Mouse (Mus musculus) cerebellum, adult 11-12 months (tissue): ENCODE results near the gene Gm43064.
"Not testable (repeated sequence)": the region's sequence is repeated elsewhere in the genome, so short reads cannot be mapped to it uniquely, and the experiment has no call there.

Experiments
- DNase-seq: peaks from one replicate; pipeline ENCODE4 v3.0.0; 2022

Gm43064 gene

DNA sequence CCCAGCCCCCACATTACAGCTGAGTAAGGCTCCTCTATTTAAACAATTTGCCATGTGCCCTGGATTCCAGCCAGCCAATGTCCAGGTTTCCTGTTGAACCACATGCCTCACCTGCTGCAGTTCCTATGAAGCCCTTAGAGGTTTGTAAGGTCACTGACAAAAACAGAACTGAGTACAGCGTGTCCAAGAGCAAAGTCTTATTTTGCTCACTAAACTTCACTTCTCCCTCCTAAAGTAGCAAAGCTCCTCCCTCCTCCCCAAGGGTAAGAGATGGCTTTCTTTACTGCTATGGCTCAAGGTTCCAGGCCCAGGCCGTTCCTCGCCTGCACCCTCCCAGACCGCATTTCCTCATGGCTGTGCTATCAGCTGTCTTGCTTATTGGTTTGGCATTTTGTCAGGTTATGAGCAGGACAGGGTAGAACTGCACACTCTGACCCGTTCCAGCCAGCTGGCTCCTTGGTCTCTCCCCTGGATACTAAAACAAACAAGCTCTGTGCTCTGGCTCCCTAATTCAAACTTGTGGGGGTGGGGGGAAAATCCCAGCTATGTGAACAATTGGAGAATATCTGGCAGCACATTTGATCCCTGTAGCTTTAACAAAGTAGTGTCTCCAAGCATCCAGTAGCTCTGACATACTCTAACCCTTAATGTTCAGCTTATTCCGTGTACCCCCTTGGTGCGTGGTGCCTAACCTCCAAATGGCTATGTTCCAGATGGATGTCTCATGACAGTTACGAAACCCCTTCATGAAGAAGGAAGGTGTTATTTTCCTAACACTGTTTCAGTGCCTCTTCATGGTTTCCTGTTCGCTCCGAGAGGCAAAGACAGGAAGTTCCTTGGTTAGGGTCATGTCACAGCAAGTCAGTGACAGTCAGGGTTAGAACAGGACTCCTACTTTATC, 7.5 kb upstream of the Gm43064 start:
- DNase-seq, result peak; percentile 86

GRCm38 (mm10) chr3:103802861-103803260, 6.5 kb upstream of the Gm43064 start:
- DNase-seq, result no peak

GRCm38 (mm10) chr3:103805671-103806070, 3.7 kb upstream of the Gm43064 start:
- no peak for DNase-seq

GRCm38 (mm10) chr3:103809799-103810150, 402 bp downstream of the Gm43064 start:
- no peak for DNase-seq

DNA sequence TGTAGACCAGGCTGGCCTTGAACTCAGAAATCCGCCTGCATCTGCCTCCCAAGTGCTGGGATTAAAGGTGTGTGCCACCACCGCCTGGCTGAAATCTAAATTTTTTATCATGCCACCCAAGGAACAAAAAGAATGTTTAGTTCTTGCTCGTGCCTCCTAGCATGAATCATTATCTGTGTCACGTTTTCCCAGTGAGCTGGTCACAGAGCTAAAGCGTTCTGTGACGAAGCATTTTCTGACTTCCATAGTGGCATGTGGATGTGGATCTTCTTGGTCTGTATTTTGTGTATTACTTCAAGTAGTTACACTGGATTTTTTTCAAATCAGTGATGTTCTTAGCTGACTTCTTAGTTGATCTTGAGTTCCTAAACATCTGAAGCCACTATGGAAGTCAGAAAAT, 1.6 kb downstream of the Gm43064 start:
- DNase-seq, result no peak

DNA sequence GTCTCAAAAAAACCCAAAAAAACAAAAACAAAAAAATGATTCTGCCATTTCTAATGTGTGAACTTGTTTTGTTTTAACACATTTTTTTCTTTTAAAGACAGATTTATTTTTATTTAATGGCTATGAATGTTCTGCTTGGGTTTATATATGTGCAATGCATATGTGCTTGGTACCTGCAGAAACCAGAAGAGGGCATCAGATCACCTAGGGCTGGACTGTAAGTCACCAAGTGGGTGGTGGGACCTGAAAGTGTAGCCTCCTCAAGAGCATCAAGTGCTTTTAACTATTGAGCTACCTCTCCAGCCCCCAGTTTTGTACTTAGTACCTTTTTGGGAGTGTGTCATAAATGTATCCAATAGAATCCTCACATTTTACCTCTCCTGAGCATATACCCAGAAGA, 18.2 kb downstream of the Gm43064 start:
- DNase-seq, result no peak

GRCm38 (mm10) chr3:103829036-103829435, 19.7 kb downstream of the Gm43064 start:
- no peak for DNase-seq

DNA sequence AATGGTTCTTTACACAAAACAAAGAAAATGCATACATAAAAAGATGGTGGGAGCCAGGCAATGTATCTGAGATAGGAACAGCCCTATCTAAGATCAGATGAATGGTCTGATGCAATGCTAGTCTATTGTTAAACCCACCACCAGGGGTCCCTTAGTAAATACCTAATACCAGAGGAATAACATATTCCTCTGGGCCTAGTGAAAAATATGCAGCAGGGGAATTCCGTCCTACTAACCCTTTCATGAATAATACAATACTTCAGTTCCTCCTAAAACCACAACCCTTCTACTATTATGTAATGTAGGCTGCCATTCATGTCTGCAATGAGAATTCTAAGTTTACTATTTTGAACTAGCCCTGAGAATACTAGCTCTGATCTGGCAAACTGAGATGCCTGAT, 21.3 kb downstream of the Gm43064 start:
- DNase-seq, result not testable (repeated sequence)

DNA sequence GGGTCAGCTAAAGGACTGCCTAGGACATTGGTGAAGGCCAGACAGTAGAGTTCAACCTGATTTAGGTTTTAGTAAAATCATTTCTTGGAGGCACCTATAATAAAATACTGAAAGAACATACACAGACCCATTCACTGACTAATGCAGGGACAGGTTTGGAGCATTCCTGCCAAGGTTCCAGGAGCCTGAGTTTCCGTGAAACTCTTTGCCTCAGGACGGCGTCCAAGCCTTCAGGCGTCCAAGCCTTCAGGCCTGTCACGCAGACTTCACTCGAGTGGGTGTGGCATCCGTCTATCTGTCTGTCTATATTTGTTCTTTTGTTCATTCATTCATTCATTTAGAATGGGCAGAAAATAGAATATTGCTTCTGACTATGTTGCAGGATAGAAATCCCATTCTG, 21.8 kb downstream of the Gm43064 start:
- no peak for DNase-seq

DNA sequence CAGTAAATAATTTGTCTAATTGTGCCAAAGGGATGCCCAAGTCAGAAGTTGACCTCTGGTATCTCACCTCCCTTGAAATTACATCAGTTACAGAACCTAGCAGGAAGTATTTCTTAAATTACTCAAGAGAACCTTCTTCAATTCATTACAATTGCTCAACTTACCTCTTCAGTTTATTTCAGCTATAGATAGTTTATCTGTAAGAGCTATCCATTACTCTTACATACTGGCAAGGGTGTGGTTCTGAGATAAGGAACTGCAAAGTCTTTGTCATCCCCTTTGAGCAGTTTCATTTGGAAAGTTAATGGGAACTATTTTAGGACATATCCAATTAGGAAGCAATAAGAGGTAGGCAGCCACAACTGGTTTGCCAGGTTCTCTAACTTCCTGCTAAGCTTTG, 23.1 kb downstream of the Gm43064 start, which contains the start of gene Bcl2l15:
Bcl2l15 (plus strand) TSS at position 176 of the 400 bp plus-strand sequence.
- no peak for DNase-seq

DNA sequence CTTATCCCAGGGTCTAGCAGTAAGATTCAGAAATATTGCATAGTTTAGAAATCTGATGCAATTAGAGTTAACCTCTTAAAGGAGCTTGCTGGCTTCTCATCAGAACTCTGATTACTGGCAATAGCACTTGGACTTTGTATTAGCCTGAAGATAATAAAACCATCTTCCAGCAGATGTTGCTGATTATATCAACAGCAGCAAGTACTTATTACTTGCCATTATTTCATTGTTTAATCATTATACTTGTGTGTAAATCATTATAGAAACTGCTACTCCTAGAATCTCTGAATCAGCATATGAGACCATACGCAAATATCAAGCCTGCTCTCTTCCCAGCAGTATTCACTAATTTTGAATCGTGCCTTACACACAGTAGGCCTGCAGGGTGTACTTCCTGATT, 24.6 kb downstream of the Gm43064 start:
- no peak for DNase-seq

- DNase-seq, result no peak
Measured at GRCm38 (mm10) chr3:103835272-103835950, 26.0 kb downstream of the Gm43064 start.

- DNase-seq, result peak; percentile 74
Measured at GRCm38 (mm10) chr3:103835951-103836310, 26.6 kb downstream of the Gm43064 start.

DNA sequence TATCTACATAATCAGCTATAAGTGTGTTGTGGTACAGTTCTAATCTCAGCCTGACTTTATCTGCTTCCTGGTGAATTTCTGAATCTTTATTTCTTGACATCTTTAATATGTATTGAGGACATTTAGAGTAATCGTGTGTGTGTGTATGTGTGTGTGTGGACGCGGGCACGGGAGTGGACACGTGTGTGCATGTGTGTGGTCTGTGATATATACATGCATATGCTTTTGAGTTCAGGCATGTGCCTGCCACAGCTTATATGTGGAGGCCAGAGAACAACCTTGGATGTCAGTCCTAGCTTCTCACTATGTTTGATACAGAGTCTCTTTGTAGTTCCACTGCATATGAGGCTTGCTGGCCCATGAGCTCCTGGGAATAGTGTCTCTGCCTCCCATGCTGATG, 27.1 kb downstream of the Gm43064 start:
- no peak for DNase-seq

- no peak for DNase-seq
Measured at GRCm38 (mm10) chr3:103839711-103840110, 30.3 kb downstream of the Gm43064 start.

GRCm38 (mm10) chr3:103840195-103840594, 30.8 kb downstream of the Gm43064 start:
- DNase-seq, result not testable (repeated sequence)

- not testable (repeated sequence) for DNase-seq
Measured at GRCm38 (mm10) chr3:103840946-103841345, 31.6 kb downstream of the Gm43064 start.

DNA sequence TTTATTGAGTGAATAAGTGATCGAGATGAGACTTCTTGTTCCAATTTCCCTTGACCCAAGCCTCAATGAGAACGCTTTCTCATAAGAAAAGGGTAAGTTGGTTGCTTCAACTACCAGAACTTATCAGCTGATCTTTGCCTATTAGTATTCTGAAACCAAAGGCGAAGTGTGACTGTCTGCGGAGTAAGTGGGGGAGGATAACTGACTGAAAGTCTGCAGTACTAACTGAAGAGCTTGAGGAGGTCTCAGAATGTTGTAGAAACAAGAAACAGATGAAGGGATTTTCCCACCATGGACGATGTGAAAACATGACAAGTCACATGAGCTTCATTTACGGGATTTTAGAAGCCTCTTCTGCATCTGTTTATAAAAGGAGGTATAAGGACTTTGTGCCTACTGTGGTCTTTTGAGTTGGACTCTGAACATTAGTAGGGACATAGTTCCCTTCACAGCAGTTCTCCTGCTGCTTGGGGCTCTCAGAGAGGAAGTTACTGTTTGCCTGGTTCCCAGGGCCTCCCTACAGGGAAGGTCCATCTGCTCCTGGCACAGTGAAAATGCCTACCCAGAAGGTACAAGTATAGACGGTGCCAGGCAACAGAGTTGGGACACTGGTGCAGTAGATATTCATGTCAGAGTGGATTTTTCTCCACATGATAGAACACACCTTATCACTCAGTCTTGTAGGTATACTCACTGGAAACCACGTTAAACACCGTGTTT, 41.4 kb downstream of the Gm43064 start:
- peak; percentile 96 for DNase-seq

- DNase-seq, result peak; percentile 56
Measured at GRCm38 (mm10) chr3:103851481-103851880, 42.1 kb downstream of the Gm43064 start.

DNA sequence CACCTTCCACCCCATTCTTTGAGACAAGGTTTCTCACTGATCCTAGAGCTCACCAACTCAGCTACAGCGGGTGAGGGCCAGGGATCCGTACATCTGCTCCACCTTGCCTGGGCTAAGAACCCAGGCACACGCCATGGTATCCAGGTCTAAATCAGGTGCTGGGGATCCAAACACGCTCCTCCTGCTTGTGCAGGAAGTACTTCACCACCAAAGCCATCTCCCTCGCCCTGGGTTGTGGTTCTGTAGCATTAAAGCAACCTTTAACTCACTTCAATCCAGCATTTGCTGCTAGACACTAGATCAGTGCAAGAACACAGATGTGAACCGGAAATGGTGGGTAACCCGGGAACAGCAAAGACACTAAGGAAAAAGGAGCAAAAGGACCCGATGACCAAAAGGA, 42.5 kb downstream of the Gm43064 start:
- DNase-seq, result peak; percentile 70

DNA sequence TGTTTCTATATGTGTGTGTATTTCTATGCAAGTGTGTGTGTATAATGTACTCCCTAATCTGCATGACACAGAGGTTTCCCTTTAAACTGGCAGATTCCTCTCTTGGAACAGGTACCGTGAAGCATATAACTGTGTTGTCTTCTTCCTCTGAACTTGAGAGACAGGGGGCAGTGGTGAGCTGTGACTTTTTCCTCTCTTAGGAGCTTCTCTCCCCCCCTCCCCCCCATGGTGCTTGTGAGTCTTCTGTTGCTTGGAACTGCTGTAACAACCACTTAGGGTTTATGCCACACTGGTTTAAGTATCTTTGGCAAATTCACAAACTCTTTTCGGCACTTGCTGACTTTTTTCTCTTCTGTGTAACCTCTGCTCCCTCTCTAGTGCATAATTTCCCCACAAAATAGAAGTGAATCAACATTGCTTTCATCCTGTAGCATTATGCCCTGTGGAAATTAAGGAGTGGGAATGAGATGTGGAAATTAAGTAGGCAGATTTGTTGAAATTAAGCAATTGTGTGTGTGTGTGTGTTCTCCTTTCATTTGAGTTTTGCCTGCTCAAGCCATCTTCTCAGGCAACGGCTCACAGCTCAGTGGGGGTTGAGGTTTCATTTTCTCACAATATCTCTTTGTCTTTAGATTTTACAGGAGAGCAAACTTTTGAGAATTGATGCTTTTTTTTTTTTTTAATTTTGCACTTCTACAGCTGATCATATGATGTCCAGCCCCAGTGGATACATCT, 43.4 kb downstream of the Gm43064 start:
- DNase-seq, result peak; percentile 85

GRCm38 (mm10) chr3:103853804-103854203, 44.4 kb downstream of the Gm43064 start:
- DNase-seq, result peak; percentile 56
